Mouse (Mus musculus) cerebellum, adult 18-20 months (tissue): ENCODE data around the gene Brsk1.

ENCODE experiments used
- DNase-seq, 2 experiments: peaks; one replicate each; pipeline ENCODE4 v3.0.0; 2021

Brsk1 gene

DNA sequence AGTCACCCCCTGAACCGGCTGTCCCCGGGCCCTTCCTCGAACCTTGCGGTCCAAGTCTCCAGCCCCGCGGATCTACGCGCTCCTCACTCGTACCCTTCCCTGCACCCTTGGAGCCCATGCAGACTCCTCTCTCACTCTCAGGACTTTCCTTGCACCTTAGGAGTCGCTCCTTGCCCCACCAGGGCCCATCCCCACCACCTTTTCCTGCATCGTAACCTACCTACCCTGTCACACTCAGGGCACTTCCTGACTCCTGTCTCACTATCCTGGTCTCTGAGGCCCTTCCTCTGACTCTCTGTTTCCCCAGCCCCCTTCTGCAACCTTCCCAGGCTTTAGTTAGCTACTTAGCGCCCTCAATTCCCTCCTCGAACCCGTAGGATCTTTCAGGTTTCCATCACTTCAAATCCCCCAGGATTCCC, 49.9 kb downstream of the Brsk1 start:
- DNase-seq = no peak

DNA sequence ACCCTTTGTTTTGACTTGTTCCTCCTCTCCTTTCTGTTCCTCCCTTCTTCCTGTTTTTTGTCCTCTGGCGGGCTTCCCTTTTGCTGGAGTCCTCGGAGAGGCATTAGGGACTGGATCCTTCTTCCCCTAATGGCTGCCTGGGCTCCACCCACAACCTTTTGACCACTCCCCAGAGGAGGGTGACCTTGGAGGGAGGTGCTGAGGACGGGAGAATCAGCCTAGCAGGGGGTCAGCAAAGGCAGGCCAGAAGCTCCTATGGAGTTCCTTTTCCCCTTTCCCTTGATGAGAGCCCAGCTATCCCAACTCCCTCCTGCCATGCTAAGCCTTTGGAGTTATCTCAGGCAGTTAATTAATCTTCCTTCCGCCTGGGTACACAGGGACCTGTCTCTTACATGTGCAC, 50.7 kb downstream of the Brsk1 start:
- DNase-seq = peak; percentile 75 to 81

DNA sequence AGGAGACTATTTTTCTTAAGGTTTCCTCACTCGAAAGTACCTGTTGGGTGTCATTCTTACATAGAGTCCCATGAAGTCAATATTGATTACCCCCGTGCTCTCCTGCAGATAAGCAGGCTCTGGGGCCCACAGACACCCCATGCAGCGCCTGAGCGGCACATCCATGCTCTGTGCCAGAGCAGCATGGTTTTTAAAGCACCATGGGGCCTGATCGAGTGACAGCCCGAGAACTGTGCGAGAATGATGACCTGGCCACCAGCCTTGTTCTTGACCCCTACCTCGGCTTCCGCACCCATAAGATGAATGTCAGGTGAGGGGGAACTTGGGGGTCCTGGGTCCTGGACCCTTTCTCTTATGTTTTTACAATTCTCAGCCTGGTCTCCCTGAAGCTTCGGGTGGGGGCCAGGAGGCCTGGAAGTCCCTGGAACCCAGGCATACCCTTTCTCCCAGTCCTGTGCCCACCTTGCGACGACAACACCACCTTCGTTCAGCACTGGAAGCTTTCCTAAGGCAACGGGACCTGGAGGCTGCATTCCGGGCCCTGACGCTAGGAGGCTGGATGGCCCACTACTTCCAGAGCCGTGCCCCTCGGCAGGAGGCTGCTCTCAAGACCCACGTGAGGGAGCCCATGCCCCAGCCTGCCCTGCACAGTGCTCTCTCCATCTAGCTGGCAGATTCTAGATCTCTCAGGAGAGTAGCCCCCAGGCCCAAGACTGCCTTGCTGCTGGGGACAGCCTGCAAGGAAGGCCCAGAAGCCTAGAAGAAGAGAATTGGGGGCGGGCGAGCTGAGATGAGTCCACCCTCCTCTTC, 51.5 kb downstream of the Brsk1 start:
- DNase-seq = peak; percentile 21 to 33

DNA sequence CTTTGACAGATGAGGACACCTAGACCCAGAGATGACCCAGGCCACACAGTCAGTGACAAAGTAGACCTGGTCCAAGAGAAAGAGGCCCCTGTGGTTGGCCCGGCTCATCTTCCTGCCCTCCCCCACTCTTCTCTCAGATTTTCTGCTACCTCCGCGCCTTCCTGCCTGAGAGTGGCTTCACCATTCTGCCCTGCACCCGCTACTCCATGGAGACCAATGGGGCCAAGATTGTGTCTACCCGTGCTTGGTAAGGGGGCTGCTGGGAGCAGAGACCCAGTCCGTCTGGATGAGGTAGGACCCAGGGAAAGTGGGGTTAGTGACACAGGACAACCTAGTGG, 52.0 kb downstream of the Brsk1 start:
- DNase-seq = no peak

DNA sequence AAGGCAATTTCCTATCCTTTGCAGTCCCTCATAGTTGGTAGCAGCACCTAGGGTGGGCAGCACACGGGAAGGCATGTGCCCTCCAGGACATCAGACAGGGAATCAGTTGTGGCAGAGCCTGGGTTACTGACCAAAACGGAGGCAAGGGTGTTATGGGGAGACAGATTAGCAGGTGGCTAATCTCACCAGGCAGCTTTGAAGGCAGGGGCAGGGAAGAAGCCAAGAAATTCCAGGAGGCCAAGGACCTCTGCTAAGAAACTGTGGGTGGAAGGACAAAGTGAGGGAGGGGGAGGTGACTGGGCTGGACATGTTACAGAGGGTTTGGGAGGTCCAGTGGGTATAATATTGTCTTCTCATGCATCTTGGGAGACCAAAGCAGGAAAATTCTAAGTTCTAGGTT, 53.0 kb downstream of the Brsk1 start:
- DNase-seq = no peak

DNA sequence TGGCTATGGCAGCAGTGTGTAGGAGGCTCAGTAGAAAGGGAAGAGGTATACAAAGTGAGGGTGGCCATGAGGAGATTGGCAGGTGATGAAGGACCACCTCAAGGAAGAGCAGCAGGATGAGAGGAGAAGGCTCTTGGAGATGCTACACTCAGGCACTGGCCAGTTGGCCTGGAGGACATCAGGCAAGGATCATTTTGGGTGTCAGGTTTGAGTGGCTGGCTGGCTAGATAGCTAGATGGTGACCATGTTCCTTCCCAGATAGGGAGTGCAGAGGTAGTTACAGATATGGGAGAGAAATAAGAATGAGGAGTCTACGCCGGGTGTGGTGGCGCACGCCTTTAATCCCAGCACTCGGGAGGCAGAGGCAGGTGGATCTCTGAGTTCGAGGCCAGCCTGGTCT, 54.5 kb downstream of the Brsk1 start:
- DNase-seq = no peak

DNA sequence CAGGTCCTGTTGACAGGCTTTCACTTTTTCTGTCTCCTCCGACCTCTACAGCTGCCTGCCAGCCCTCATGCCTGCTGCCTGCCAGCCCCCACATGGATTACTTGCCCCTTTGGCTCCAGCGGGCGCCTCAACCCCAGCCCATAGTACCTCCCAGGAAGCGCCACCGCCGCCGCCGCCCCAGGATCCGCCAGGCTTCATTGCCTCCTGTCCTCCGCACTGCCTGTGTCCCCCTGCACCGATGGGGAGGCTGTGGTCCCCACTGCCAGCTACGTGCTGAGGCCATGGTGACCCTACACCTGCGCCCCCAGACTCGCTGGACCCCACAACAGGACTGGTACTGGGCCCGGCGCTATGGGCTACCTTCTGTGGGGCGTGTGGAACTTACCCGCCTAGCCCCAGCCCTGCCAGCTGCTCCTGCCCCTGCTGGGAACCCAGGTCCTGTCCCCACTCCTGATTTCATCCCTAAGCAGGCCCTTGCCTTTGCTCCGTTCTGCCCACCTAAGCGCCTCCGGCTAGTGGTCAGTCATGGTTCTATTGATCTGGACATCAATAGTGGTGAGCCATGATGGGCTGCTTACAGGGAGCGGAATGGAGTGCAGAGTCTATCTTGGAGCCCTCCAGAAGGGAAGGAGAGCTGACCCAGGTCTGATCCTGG, 56.0 kb downstream of the Brsk1 start:
- no peak for DNase-seq

DNA sequence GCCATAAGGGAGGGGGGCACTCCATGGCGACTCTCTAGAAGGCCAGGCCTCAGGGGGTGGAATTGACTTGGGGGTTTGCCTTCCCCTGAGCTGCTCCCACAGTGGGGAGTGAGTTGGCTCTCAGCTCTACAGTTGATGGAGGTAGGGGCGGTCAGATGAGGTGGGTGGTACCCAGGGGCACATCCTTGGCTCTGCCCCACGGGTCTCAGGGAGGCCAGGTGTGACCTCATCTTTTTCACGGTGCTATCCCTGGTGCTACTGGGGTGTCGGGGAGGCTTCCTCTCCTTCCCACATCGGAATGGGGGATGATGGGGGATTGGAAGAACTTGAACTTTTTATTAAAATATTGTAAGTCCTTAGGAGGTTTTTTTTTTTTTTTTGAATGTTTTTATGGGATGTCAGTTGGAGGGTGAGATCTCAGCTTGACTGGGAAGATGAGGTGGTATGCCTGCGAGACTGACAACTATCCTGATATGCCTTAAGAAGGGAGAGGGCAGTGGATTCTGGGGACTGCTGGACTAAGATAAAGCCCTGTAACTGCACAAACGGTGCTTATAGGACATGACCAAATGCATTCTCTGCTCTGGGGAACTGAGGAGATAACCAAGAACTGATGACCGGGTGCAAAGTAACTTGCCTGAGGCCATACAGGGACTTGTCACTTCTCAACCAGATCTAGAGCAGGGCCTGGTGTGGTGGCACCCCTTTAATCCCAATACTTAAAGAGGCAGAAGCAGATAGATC, 56.9 kb downstream of the Brsk1 start:
- DNase-seq = no peak

DNA sequence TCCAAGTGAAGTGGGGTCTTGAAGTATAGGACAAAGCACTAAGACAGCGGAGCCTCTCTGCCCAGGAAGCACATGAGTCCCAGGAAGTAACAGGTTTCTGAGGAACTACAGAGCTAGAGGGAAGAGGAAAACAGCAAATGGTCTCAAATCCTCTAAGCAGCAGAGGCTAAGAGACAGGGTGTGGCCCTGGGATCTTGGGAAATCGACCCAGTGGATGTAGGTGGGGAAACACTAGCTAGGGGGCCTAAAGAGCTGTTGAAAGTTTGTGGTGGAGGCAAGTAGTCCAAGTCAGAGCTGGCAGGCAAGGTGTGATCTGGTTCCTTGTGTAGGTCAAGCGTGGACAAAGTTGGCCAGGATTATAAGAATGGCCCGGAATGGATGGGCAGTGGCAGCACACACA, 57.9 kb downstream of the Brsk1 start:
- DNase-seq = no peak

DNA sequence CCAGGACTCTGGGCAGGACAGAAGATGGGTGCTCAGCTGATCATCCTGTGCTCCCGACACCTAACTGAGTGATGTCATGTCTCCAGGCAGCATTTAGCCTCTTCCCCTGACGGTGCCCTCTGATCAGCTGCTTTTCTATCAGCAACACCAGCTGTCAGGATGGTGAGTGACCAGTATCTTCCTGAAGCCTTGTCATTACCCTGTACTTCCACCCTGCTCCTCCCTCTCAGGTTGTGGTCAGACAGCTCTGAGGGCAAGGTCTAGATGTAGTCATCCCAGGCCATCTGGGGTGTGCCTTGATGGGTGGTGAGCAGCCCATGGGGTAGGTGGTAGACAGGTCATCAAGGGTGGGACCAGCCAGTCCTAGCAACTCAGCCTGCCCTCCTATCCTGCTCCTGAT, 58.8 kb downstream of the Brsk1 start:
- DNase-seq = no peak

DNA sequence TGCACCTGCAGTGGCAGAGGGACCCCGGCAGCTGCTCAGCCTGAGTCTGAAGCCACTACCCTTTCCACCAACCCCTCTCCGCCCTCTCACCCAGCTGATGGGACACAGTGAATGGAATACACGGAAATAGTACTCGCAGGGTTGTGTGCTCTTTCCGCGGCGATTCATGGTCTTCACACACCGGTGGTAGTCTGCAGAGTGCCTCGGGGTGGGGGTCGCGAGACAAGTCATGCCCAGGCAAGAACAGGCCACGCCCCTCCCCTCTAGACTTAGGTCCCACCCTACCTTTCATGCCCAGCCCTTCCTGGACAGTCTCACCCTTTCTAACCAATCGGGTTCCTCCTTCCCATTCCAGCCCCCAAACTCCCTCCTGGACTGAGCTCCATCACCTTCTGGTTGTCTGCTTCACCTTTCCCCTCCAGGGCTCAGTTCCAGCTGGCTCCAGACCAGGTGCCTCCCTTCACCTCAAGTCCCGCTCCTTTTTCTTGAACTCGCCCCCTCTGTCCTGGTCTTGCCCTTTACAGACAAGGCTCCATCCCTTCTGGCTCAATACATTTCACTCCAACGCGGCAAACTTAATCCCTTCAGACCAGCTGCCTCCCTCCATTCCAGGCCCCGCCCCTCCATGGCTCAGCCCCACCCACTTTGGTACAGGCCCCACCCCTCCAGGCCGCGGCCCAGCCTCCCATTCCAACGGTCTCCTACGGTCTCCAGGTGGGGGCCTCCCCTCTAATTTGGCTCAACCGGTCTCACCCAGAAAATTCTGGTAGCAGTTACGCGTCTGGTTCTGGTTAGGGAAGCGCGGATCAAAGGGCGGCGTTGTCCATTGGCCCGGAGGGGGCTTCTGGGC, 61.8 kb downstream of the Brsk1 start:
- DNase-seq = no peak

DNA sequence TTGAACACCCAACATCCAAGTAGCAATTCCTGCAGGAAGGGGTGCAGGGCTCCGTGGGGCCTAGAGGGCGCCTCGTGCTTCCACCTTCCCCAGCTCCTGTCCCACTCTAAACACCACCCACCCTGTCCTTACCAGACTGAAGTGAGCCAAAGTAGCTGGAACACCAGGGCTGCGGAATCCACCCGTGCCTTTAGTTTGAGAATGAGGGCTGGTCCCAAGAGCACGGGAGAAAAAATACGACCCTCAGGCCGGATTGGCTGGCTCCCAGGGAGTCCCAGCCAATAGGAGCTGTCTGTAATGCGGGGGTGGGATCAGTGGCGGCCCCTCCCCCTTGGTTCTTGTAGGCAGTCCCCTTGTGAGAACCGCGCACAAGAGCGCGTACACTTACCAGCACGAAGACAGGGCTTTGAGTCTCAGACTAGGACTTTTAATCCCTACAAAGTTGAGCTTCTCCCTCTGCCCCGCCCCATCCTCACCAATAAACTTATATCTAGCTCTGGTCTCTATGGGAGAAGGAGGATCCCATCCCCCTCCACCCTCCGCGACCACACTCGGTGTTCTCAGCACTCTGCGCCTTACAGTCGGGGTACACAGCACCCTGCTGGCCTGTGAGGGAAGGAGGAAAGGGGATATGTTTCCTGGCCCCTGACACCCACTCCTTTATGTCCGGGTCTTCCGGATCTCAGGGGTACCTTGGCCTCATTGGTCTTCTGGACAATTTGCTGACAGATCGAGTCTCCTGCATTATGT, 62.6 kb downstream of the Brsk1 start, which contains the start of gene Cox6b2:
Cox6b2 (minus strand) TSS at position 274 of the 750 bp plus-strand sequence.
- DNase-seq = peak in 1 of 2 experiments; percentile 29

DNA sequence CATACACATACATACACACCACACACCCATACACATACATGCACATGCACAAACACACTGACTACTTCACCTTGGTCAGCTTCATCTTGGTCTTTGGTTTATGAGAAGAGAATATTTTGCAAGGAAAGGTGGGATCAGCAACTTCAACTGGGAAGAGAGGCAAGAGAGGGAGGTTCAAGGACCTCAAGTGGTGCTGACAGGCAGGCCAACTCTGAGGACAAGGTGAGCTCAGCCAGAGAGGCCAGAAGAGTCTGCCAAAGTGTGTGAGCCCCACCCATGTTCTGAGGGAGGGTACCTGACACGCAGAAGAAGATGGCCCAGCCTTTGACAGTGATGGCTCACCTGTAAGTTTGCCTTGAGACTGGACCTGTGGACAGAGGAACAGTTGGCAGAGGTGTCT, 69.3 kb downstream of the Brsk1 start:
- DNase-seq = no peak

DNA sequence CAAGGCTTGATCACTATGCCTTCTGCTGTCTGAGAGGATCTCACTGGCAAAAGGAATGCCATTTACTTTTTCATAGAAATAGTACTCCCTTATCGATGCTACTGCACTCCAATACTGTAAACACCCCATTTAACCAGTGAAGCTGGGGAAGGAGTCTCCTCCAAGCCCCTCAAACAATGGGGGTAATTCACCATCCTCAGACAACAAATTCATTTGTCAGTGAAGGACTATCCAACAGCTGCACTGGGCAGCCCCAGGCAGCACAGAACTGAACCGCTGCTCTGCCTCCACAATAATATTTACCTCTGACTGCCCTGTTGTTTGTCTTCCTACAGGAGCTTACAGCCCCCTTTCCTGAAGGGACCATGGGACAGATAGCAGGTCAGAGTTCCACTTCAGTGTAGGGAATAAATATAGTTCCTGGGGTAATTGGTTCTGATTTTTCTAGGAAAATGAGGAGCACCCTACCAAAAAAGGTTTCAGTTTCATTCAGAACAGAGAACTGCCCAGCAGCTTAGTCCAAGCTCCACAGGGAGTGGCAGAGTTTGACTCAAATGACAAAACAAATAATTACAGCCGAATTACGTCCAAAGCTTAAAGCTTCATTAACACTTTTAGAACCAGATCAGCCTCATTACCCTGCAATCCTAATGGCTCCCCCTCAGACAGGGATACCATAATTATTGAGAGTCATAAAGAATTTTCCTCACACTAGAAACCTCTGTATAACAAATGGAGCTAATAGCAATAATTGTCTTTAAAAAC, 74.7 kb downstream of the Brsk1 start:
- no peak for DNase-seq
